Mouse (Mus musculus) MEL (cell line): Measurements from ENCODE around the gene Nlrc4. TPM values are rescaled to one million over a fixed set of nuclear protein-coding genes. Genes with fewer than 3 reads are reported as not detected.

Experiments used
- DNase-seq: peaks from one replicate; pipeline ENCODE4 v3.0.0; 2011; ENCODE audit warnings: low read depth, low spot score
- H3K27ac ChIP-seq: 2 replicates; pipeline ENCODE4 v1.5.1; 2012; ENCODE audit warnings: low read depth, mild to moderate bottlenecking, control low read depth, low read length, moderate library complexity; ENCODE audit not compliant: control insufficient read depth
- H3K27me3 ChIP-seq, 2 experiments: fragments of 150-350 bp in 1 of 2; sonication (generic) in 1 of 2; 2 replicates each; pipeline ENCODE4 v1.6.1; 2012; ENCODE audit warnings: low read length in 2 of 2, mild to moderate bottlenecking in 2 of 2, improper control_type of control experiment in 1 of 2, moderate library complexity in 1 of 2; ENCODE audit not compliant: insufficient read depth in 2 of 2, control insufficient read depth in 1 of 2
- H3K36me3 ChIP-seq, 2 experiments: 2 replicates each; pipeline ENCODE4 v1.6.1; 2012 to 2014; ENCODE audit warnings: low read length in 2 of 2, improper control_type of control experiment in 1 of 2, inconsistent platforms in 1 of 2, mild to moderate bottlenecking in 1 of 2; ENCODE audit not compliant: insufficient read depth in 2 of 2, control insufficient read depth in 1 of 2
- H3K4me1 ChIP-seq, 2 experiments: fragments of 150-350 bp in 1 of 2; sonication (generic) in 1 of 2; 2 replicates each; pipeline ENCODE4 v1.6.1; 2012; ENCODE audit warnings: low read length in 2 of 2, improper control_type of control experiment in 1 of 2, mild to moderate bottlenecking in 1 of 2; ENCODE audit not compliant: insufficient read depth in 2 of 2, control insufficient read depth in 1 of 2
- H3K4me3 ChIP-seq, 2 experiments: fragments of 150-350 bp in 1 of 2; sonication (generic) in 1 of 2; 2 replicates each; pipeline ENCODE4 v1.5.1; 2012; ENCODE audit warnings: low read depth in 2 of 2, low read length in 2 of 2, mild to moderate bottlenecking in 2 of 2, moderate library complexity in 2 of 2, control low read depth in 1 of 2, improper control_type of control experiment in 1 of 2; ENCODE audit not compliant: control insufficient read depth in 1 of 2, insufficient read depth in 1 of 2
- H3K79me2 ChIP-seq: 2 replicates; pipeline ENCODE4 v1.6.1; 2012; ENCODE audit warnings: mild to moderate bottlenecking, low read length, moderate library complexity; ENCODE audit not compliant: control insufficient read depth, poor library complexity, insufficient read depth
- H3K9ac ChIP-seq: 2 replicates; pipeline ENCODE4 v1.6.1; 2012; ENCODE audit warnings: low read depth, mild to moderate bottlenecking, control low read depth, low read length, moderate library complexity; ENCODE audit not compliant: control insufficient read depth, poor library complexity, severe bottlenecking
- H3K9me3 ChIP-seq: fragments of 150-350 bp; sonication (generic); replicated peaks from 2 replicates; pipeline ENCODE4 v1.6.1; 2012; ENCODE audit warnings: mild to moderate bottlenecking, low read length, improper control_type of control experiment, moderate library complexity; ENCODE audit not compliant: insufficient read depth
- BHLHE40 ChIP-seq: IDR thresholded peaks from 2 replicates; pipeline ENCODE4 v1.6.1; 2012; ENCODE audit warnings: low read depth, mild to moderate bottlenecking, inconsistent platforms, low read length, improper control_type of control experiment, borderline replicate concordance
- CHD1 ChIP-seq: IDR thresholded peaks from 2 replicates; pipeline ENCODE4 v1.6.1; 2012; ENCODE audit warnings: low read depth, mild to moderate bottlenecking, inconsistent platforms, low read length, improper control_type of control experiment
- CHD2 ChIP-seq: IDR thresholded peaks from 2 replicates; pipeline ENCODE4 v1.6.1; 2011; ENCODE audit warnings: low read length, improper control_type of control experiment
- CTCF ChIP-seq, 3 experiments: IDR thresholded peaks in 2 of 3; conservative IDR thresholded peaks in 1 of 3; 2 replicates each; pipeline ENCODE4 v1.5.1; 2011 to 2012; ENCODE audit warnings: low read length in 3 of 3, low read depth in 2 of 3, mild to moderate bottlenecking in 2 of 3, improper control_type of control experiment in 1 of 3, inconsistent platforms in 1 of 3, mixed read lengths in 1 of 3, moderate library complexity in 1 of 3; ENCODE audit not compliant: control insufficient read depth in 1 of 3, insufficient read depth in 1 of 3, poor library complexity in 1 of 3, severe bottlenecking in 1 of 3
- E2F4 ChIP-seq: IDR thresholded peaks from 2 replicates; pipeline ENCODE4 v1.6.1; 2011; ENCODE audit warnings: low read depth, low read length, improper control_type of control experiment, borderline replicate concordance
- ELF1 ChIP-seq: IDR thresholded peaks from 2 replicates; pipeline ENCODE4 v1.6.1; 2014; ENCODE audit warnings: low read depth, mild to moderate bottlenecking, inconsistent platforms, low read length, improper control_type of control experiment, moderate library complexity
- EP300 ChIP-seq, 2 experiments: IDR thresholded peaks; 2 replicates each; pipeline ENCODE4 v1.6.1; 2011; ENCODE audit warnings: improper control_type of control experiment in 2 of 2, low read length in 2 of 2, low read depth in 1 of 2, mild to moderate bottlenecking in 1 of 2
- ETS1 ChIP-seq: IDR thresholded peaks from 2 replicates; pipeline ENCODE4 v1.6.1; 2012; ENCODE audit warnings: low read depth, mild to moderate bottlenecking, inconsistent platforms, low read length, improper control_type of control experiment, moderate library complexity
- GABPA ChIP-seq: IDR thresholded peaks from 2 replicates; pipeline ENCODE4 v1.6.1; 2012; ENCODE audit warnings: low read depth, mild to moderate bottlenecking, inconsistent platforms, low read length, improper control_type of control experiment, moderate library complexity
- GATA1 ChIP-seq: IDR thresholded peaks from 2 replicates; pipeline ENCODE4 v1.6.1; 2011; ENCODE audit warnings: low read depth, low read length, improper control_type of control experiment
- JUND ChIP-seq: IDR thresholded peaks from 2 replicates; pipeline ENCODE4 v1.6.1; 2011; ENCODE audit warnings: low read depth, mild to moderate bottlenecking, improper control_type of control experiment, low read length
- KAT2A ChIP-seq: conservative IDR thresholded peaks from 2 replicates; pipeline ENCODE4 v1.6.1; 2012; ENCODE audit warnings: low read depth, low read length, improper control_type of control experiment, inconsistent platforms
- MAX ChIP-seq: IDR thresholded peaks from 2 replicates; pipeline ENCODE4 v1.6.1; 2011; ENCODE audit warnings: low read length, improper control_type of control experiment
- MAZ ChIP-seq: IDR thresholded peaks from 2 replicates; pipeline ENCODE4 v1.6.1; 2012; ENCODE audit warnings: low read depth, mild to moderate bottlenecking, inconsistent platforms, low read length, improper control_type of control experiment
- MEF2A ChIP-seq: IDR thresholded peaks from 2 replicates; pipeline ENCODE4 v1.6.1; 2014; ENCODE audit warnings: low read depth, mild to moderate bottlenecking, inconsistent platforms, low read length, improper control_type of control experiment; ENCODE audit not compliant: poor library complexity, insufficient replicate concordance, severe bottlenecking; ENCODE audit errors: extremely low read depth
- MXI1 ChIP-seq: IDR thresholded peaks from 2 replicates; pipeline ENCODE4 v1.6.1; 2011; ENCODE audit warnings: mild to moderate bottlenecking, low read depth, low read length, improper control_type of control experiment
- MYC ChIP-seq: IDR thresholded peaks from 2 replicates; pipeline ENCODE4 v1.6.1; 2011; ENCODE audit warnings: low read depth, mild to moderate bottlenecking, low read length, improper control_type of control experiment, moderate library complexity
- NELFE ChIP-seq: IDR thresholded peaks from 2 replicates; pipeline ENCODE4 v1.6.1; 2011; ENCODE audit warnings: low read depth, low read length, improper control_type of control experiment
- NRF1 ChIP-seq: IDR thresholded peaks from 2 replicates; pipeline ENCODE4 v1.6.1; 2014; ENCODE audit warnings: low read depth, mild to moderate bottlenecking, inconsistent platforms, low read length, improper control_type of control experiment, moderate library complexity; ENCODE audit not compliant: poor library complexity, insufficient read depth, severe bottlenecking
- POLR2A ChIP-seq, 2 experiments: IDR thresholded peaks; 2 replicates each; pipeline ENCODE4 v1.6.1; 2011 to 2012; ENCODE audit warnings: low read length in 2 of 2, mild to moderate bottlenecking in 2 of 2, control low read depth in 1 of 2, improper control_type of control experiment in 1 of 2, low read depth in 1 of 2, moderate library complexity in 1 of 2; ENCODE audit not compliant: control insufficient read depth in 1 of 2, insufficient read depth in 1 of 2, poor library complexity in 1 of 2
- POLR2AphosphoS5 ChIP-seq: IDR thresholded peaks from 2 replicates; pipeline ENCODE4 v1.6.1; 2012; ENCODE audit warnings: low read depth, borderline replicate concordance, mild to moderate bottlenecking, inconsistent platforms, low read length, moderate library complexity, mixed read lengths
- RAD21 ChIP-seq: IDR thresholded peaks from 2 replicates; pipeline ENCODE4 v1.6.1; 2011; ENCODE audit warnings: mild to moderate bottlenecking, low read depth, low read length, improper control_type of control experiment
- RCOR1 ChIP-seq: IDR thresholded peaks from 2 replicates; pipeline ENCODE4 v1.6.1; 2012; ENCODE audit warnings: low read depth, mild to moderate bottlenecking, inconsistent platforms, low read length, improper control_type of control experiment
- SIN3A ChIP-seq: IDR thresholded peaks from 2 replicates; pipeline ENCODE4 v1.6.1; 2012; ENCODE audit warnings: low read length, improper control_type of control experiment, inconsistent platforms
- SMC3 ChIP-seq: IDR thresholded peaks from 2 replicates; pipeline ENCODE4 v1.6.1; 2011; ENCODE audit warnings: low read depth, low read length, improper control_type of control experiment
- TBP ChIP-seq: IDR thresholded peaks from 2 replicates; pipeline ENCODE4 v1.8.0; 2011; ENCODE audit warnings: low read depth, low read length, improper control_type of control experiment
- TCF12 ChIP-seq: IDR thresholded peaks from 2 replicates; pipeline ENCODE4 v1.6.1; 2014; ENCODE audit warnings: low read depth, mild to moderate bottlenecking, inconsistent platforms, low read length, improper control_type of control experiment, moderate library complexity
- UBTF ChIP-seq: IDR thresholded peaks from 2 replicates; pipeline ENCODE4 v1.6.1; 2012; ENCODE audit warnings: low read depth, mild to moderate bottlenecking, inconsistent platforms, low read length, improper control_type of control experiment, moderate library complexity, borderline replicate concordance; ENCODE audit not compliant: insufficient read depth
- USF1 ChIP-seq: IDR thresholded peaks from 2 replicates; pipeline ENCODE4 v1.6.1; 2014; ENCODE audit warnings: low read depth, mild to moderate bottlenecking, inconsistent platforms, low read length, improper control_type of control experiment, moderate library complexity
- USF2 ChIP-seq, 2 experiments: IDR thresholded peaks; 2 replicates each; pipeline ENCODE4 v1.6.1; 2011 to 2012; ENCODE audit warnings: improper control_type of control experiment in 2 of 2, low read length in 2 of 2, borderline replicate concordance in 1 of 2, inconsistent platforms in 1 of 2, low read depth in 1 of 2, mild to moderate bottlenecking in 1 of 2; ENCODE audit not compliant: insufficient read depth in 1 of 2
- ZMIZ1 ChIP-seq: IDR thresholded peaks from 2 replicates; pipeline ENCODE4 v1.6.1; 2012; ENCODE audit warnings: low read depth, mild to moderate bottlenecking, inconsistent platforms, low read length, improper control_type of control experiment, moderate library complexity
- ZNF384 ChIP-seq: IDR thresholded peaks from 2 replicates; pipeline ENCODE4 v1.6.1; 2012; ENCODE audit warnings: low read depth, mild to moderate bottlenecking, inconsistent platforms, low read length, improper control_type of control experiment
- polyA plus RNA-seq, 2 experiments: library from polyadenylated mRNA; stranded (reverse) in 1 of 2; unstranded in 1 of 2; fragments of >175 nt in 1 of 2; fragments of >200 nt in 1 of 2; gene quantifications; 2 replicates each; pipeline versions ENCODE4 v1.2.1 to v1.2.4; 2012; ENCODE audit warnings: low replicate concordance in 2 of 2, low read depth in 1 of 2; ENCODE audit not compliant: insufficient read length in 2 of 2, insufficient read depth in 1 of 2, missing spikeins in 1 of 2
- total RNA-seq: library from RNA; depleted of rRNA; stranded (reverse); fragments of 300-350 nt; gene quantifications from 2 replicates; pipeline ENCODE4 v1.2.3, GENCODE M21; 2012

Gene Nlrc4
- total and polyA plus RNA-seq, 3 experiments, result 0.04 to 0.47 TPM; not detected in 1

DNA sequence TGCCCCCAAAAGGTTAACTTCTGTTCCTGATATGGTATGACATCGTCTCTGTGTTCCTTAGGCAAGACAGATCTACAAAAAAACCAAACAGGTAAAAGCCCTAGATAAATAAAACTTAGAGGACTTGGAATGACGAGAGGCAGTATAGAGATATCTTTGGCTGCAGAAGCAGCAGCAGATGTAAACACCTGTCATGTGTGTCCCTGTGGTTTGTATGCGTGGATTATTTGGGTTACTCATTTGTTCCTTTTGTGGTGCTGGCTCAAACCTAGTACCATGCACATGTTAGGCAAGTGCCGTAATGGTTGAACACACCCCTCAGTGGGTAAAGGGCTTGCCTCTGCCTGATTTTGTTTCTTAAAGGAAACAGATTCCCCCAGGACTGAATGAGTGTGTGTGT, 41.3 kb upstream of the Nlrc4 start:
- H3K27me3 ChIP-seq, result no peaks in the 10 kb centered on the region
- TF ChIP-seq CHD1, result no peak
- TF ChIP-seq MAZ, result no peak
- TF ChIP-seq USF2 (IDR thresholded peaks at IDR 0.05; ENCODE audit: borderline replicate concordance in 1 of 2, insufficient read depth in 1 of 2, low read depth in 1 of 2, low read length in 2 of 2), result no peak
- no peak for TF ChIP-seq SIN3A
- no peak for TF ChIP-seq POLR2AphosphoS5
- TF ChIP-seq RAD21, result no peak
- no peak for TF ChIP-seq CHD2
- no peak for TF ChIP-seq ZMIZ1
- TF ChIP-seq GABPA, result no peak
- no peak for TF ChIP-seq SMC3
- no peak for TF ChIP-seq MAX
- no peak for TF ChIP-seq BHLHE40
- no peak for TF ChIP-seq TBP
- no peak for TF ChIP-seq MYC
- no peak for TF ChIP-seq KAT2A
- no peak for TF ChIP-seq MEF2A
- TF ChIP-seq JUND, result no peak
- no peak for TF ChIP-seq ETS1
- TF ChIP-seq GATA1, result no peak
- TF ChIP-seq RCOR1, result no peak
- TF ChIP-seq, all 39 proteins: peak for 0
- H3K9me3 ChIP-seq, result no peaks in the 10 kb centered on the region
- H3K9ac ChIP-seq, result no peak overlapping the region
- peaks cover 0 to 3% of the 10 kb centered on the region in 2 experiments; a peak in 2 of 4 replicates for H3K36me3 ChIP-seq
- H3K79me2 ChIP-seq, result no peaks in the 10 kb centered on the region
- no peak for DNase-seq
- H3K4me1 ChIP-seq, result no peaks in the 10 kb centered on the region
- H3K27ac ChIP-seq, result no peak overlapping the region
- H3K4me3 ChIP-seq, result no peak overlapping the region

GRCm38 (mm10) chr17:74491565-74491964, 32.6 kb upstream of the Nlrc4 start:
- no peaks in the 10 kb centered on the region; a peak in 2 of 4 replicates for H3K4me1 ChIP-seq
- no peak overlapping the region for H3K4me3 ChIP-seq
- no peaks in the 10 kb centered on the region for H3K9me3 ChIP-seq
- peak; percentile 57 for DNase-seq
- peaks cover 6% of the 10 kb centered on the region for H3K79me2 ChIP-seq
- H3K36me3 ChIP-seq, result peaks cover 2 to 15% of the 10 kb centered on the region in 2 experiments; a peak in 3 of 4 replicates
- no peak overlapping the region for H3K9ac ChIP-seq
- no peaks in the 10 kb centered on the region for H3K27me3 ChIP-seq
- H3K27ac ChIP-seq, result no peak overlapping the region; the same call in 1 of the 2 replicates
- no peak for TF ChIP-seq E2F4
- TF ChIP-seq ZNF384, result no peak
- 0 out of 2 replicates have a peak, but pooled peaks have one; percentile 37 for TF ChIP-seq TCF12
- no peak for TF ChIP-seq JUND
- no peak for TF ChIP-seq RCOR1
- TF ChIP-seq USF2 (IDR thresholded peaks at IDR 0.05; ENCODE audit: borderline replicate concordance in 1 of 2, insufficient read depth in 1 of 2, low read depth in 1 of 2, low read length in 2 of 2), result no peak
- TF ChIP-seq UBTF, result no peak
- no peak for TF ChIP-seq MYC
- TF ChIP-seq POLR2A (IDR thresholded peaks at IDR 0.05; ENCODE audit: control insufficient read depth in 1 of 2, insufficient read depth in 1 of 2, low read depth in 1 of 2, low read length in 2 of 2, poor library complexity in 1 of 2), result no peak
- TF ChIP-seq NELFE, result no peak
- 0 out of 2 replicates have a peak, but pooled peaks have one; percentile 41 for TF ChIP-seq GABPA
- TF ChIP-seq TBP, result no peak
- TF ChIP-seq EP300 (IDR thresholded peaks at IDR 0.05; ENCODE audit: low read depth in 1 of 2, low read length in 2 of 2), result peak; percentile 26 to 37; a peak in 2 of 4 replicates
- TF ChIP-seq CTCF (IDR thresholded peaks at IDR 0.05 in 2 of 3, conservative IDR thresholded peaks at IDR 0.05 in 1 of 3; ENCODE audit: control insufficient read depth in 1 of 3, insufficient read depth in 1 of 3, low read depth in 2 of 3, low read length in 3 of 3, poor library complexity in 1 of 3, severe bottlenecking in 1 of 3), result no peak
- no peak for TF ChIP-seq USF1
- no peak for TF ChIP-seq RAD21
- TF ChIP-seq NRF1, result no peak
- TF ChIP-seq ELF1, result no peak
- TF ChIP-seq ETS1, result peak; percentile 33; the same call in 1 of the 2 replicates
- TF ChIP-seq MXI1, result no peak
- no peak for TF ChIP-seq CHD1
